Mouse (Mus musculus) heart, embryonic 14.5 days (tissue): ENCODE results near the gene Gm21972. TPM values are rescaled to one million over a fixed set of nuclear protein-coding genes. Genes with fewer than 3 reads are reported as not detected.

ENCODE experiments used
- ATAC-seq: fragments of 200-750 bp; cut with Nextera tagmentation; 2 replicates; pipeline ENCODE4 v1.8.0; 2017; ENCODE audit warnings: low read depth, moderate TSS enrichment; ENCODE audit not compliant: insufficient number of reproducible peaks, insufficient read depth, low FRiP score
- H3K27ac ChIP-seq, 2 experiments: fragments of 200-500 bp in 1 of 2; fragments of 300-500 bp in 1 of 2; sonication (generic) in 1 of 2; replicated peaks in 1 of 2; 2 replicates each; pipeline ENCODE4 v1.5.1; 2012 to 2014; ENCODE audit warnings: low read depth in 2 of 2, low read length in 2 of 2, control low read depth in 1 of 2, mild to moderate bottlenecking in 1 of 2, mixed read lengths in 1 of 2; ENCODE audit not compliant: control insufficient read depth in 1 of 2, insufficient read depth in 1 of 2
- H3K27me3 ChIP-seq: fragments of 300-500 bp; sonication (generic); 2 replicates; pipeline ENCODE4 v1.6.1; 2014; ENCODE audit warnings: mild to moderate bottlenecking, low read length, control low read depth; ENCODE audit not compliant: control insufficient read depth, insufficient read depth
- H3K36me3 ChIP-seq: fragments of 300-500 bp; sonication (generic); 2 replicates; pipeline ENCODE4 v1.6.1; 2014; ENCODE audit warnings: mild to moderate bottlenecking, control low read depth, low read length, mixed read lengths; ENCODE audit not compliant: control insufficient read depth, insufficient read depth
- H3K4me1 ChIP-seq, 2 experiments: fragments of 200-500 bp in 1 of 2; fragments of 300-500 bp in 1 of 2; sonication (generic) in 1 of 2; 2 replicates each; pipeline ENCODE4 v1.6.1; 2012 to 2014; ENCODE audit warnings: low read length in 2 of 2, control low read depth in 1 of 2, mixed read lengths in 1 of 2; ENCODE audit not compliant: control insufficient read depth in 2 of 2, insufficient read depth in 2 of 2
- H3K4me2 ChIP-seq: fragments of 300-500 bp; sonication (generic); 2 replicates; pipeline ENCODE4 v1.6.1; 2014; ENCODE audit warnings: mild to moderate bottlenecking, low read length
- H3K4me3 ChIP-seq, 2 experiments: fragments of 200-500 bp in 1 of 2; fragments of 300-500 bp in 1 of 2; sonication (generic) in 1 of 2; 2 replicates each; pipeline ENCODE4 v1.5.1; 2012 to 2014; ENCODE audit warnings: low read length in 2 of 2, mild to moderate bottlenecking in 2 of 2, control low read depth in 1 of 2, low read depth in 1 of 2, moderate library complexity in 1 of 2; ENCODE audit not compliant: control insufficient read depth in 1 of 2, insufficient read depth in 1 of 2
- H3K9ac ChIP-seq: fragments of 300-500 bp; sonication (generic); 2 replicates; pipeline ENCODE4 v1.6.1; 2014; ENCODE audit warnings: mild to moderate bottlenecking, low read length
- H3K9me3 ChIP-seq: fragments of 300-500 bp; sonication (generic); 2 replicates; pipeline ENCODE4 v1.6.1; 2016; ENCODE audit warnings: low read length, control low read depth; ENCODE audit not compliant: control insufficient read depth
- WGBS: fragments of 180-500 bp; shearing (Covaris S2); extraction: QIAGEN DNeasy Blood & Tissue Kit; methylation state at CpG from one replicate; pipeline ENCODE4 v1.1.7; 2014; 5-methylcytosine and 5-hydroxymethylcytosine counted together
- polyA plus RNA-seq: library from polyadenylated mRNA; unstranded; fragments of >200 nt; fragmentation: Nextera tagmentation; extraction: Ambion mirVana; gene quantifications from 2 replicates; pipeline ENCODE4 v1.2.1, GENCODE M21; 2014

Gene Gm21972
- polyA plus RNA-seq, 1 experiment from 2014 or later: not detected

GRCm38 (mm10) chr1:86186762-86187161, 53.3 kb downstream of the Gm21972 start:
- Histone ChIP-seq H3K36me3 (0 out of 2 replicates have a peak, but pooled peaks cover 5% of the 10 kb centered on the region), H3K27ac (no peak overlapping the region), H3K9ac (no peak overlapping the region), H3K4me1 (peaks cover 0 to 4% of the 10 kb centered on the region in 2 experiments; a peak in 1 of 4 replicates), H3K4me2 (no peak overlapping the region), H3K9me3 (no peaks in the 10 kb centered on the region), H3K27me3 (no peaks in the 10 kb centered on the region), H3K4me3 (no peak overlapping the region)
- ATAC-seq: no peak
- 76% methylated on average over 7 of the region's 7 CpGs for WGBS

GRCm38 (mm10) chr1:86187856-86188255, 54.4 kb downstream of the Gm21972 start:
- no peak for ATAC-seq
- no peaks in the 10 kb centered on the region for H3K27me3 ChIP-seq
- no peak overlapping the region for H3K4me2 ChIP-seq
- H3K36me3 ChIP-seq: 0 out of 2 replicates have a peak, but pooled peaks cover 5% of the 10 kb centered on the region
- H3K4me3 ChIP-seq: no peak overlapping the region
- no peak overlapping the region for H3K9ac ChIP-seq
- no peak overlapping the region for H3K27ac ChIP-seq
- WGBS: 54% methylated on average over 2 of the region's 2 CpGs
- no peaks in the 10 kb centered on the region for H3K9me3 ChIP-seq
- H3K4me1 ChIP-seq: peaks cover 0 to 4% of the 10 kb centered on the region in 2 experiments; a peak in 1 of 4 replicates

GRCm38 (mm10) chr1:86188271-86188670, 54.8 kb downstream of the Gm21972 start:
- H3K36me3 ChIP-seq: 0 out of 2 replicates have a peak, but pooled peaks cover 5% of the 10 kb centered on the region
- WGBS: 92% methylated on average over 2 of the region's 2 CpGs
- no peak for ATAC-seq
- peaks cover 0 to 4% of the 10 kb centered on the region in 2 experiments; a peak in 1 of 4 replicates for H3K4me1 ChIP-seq
- no peak overlapping the region for H3K4me3 ChIP-seq
- H3K9me3 ChIP-seq: no peaks in the 10 kb centered on the region
- no peak overlapping the region for H3K9ac ChIP-seq
- H3K4me2 ChIP-seq: no peak overlapping the region
- H3K27ac ChIP-seq: no peak overlapping the region
- H3K27me3 ChIP-seq: no peaks in the 10 kb centered on the region

- Histone ChIP-seq H3K4me3 (no peak overlapping the region), H3K36me3 (0 out of 2 replicates have a peak, but pooled peaks cover 5% of the 10 kb centered on the region), H3K9ac (no peak overlapping the region), H3K27ac (no peak overlapping the region), H3K27me3 (no peaks in the 10 kb centered on the region), H3K4me1 (peaks cover 0 to 4% of the 10 kb centered on the region in 2 experiments; a peak in 1 of 4 replicates), H3K9me3 (no peaks in the 10 kb centered on the region), H3K4me2 (no peak overlapping the region)
- ATAC-seq: no peak
- WGBS: 74% methylated on average over 6 of the region's 6 CpGs
Observed at GRCm38 (mm10) chr1:86189034-86189702, 55.7 kb downstream of the Gm21972 start.

GRCm38 (mm10) chr1:86190843-86191242, 57.4 kb downstream of the Gm21972 start:
- WGBS: 84% methylated on average over 6 of the region's 6 CpGs
- peaks cover 7% of the 10 kb centered on the region; the same call in 1 of the 2 replicates for H3K36me3 ChIP-seq
- H3K27ac ChIP-seq: no peak overlapping the region
- no peaks in the 10 kb centered on the region for H3K27me3 ChIP-seq
- H3K4me3 ChIP-seq: no peak overlapping the region
- H3K4me1 ChIP-seq: peaks cover 0 to 4% of the 10 kb centered on the region in 2 experiments; a peak in 1 of 4 replicates
- no peaks in the 10 kb centered on the region for H3K9me3 ChIP-seq
- no peak overlapping the region for H3K4me2 ChIP-seq
- no peak overlapping the region for H3K9ac ChIP-seq
- ATAC-seq: no peak

GRCm38 (mm10) chr1:86194044-86194443, 60.6 kb downstream of the Gm21972 start:
- 75% methylated on average over 7 of the region's 7 CpGs for WGBS
- Histone ChIP-seq H3K4me2 (no peak overlapping the region), H3K4me1 (peaks cover 4 to 5% of the 10 kb centered on the region in 2 experiments; a peak in 3 of 4 replicates), H3K4me3 (no peak overlapping the region), H3K9ac (no peak overlapping the region), H3K27me3 (no peaks in the 10 kb centered on the region), H3K36me3 (peaks cover 24% of the 10 kb centered on the region), H3K27ac (no peak overlapping the region), H3K9me3 (no peaks in the 10 kb centered on the region)
- no peak for ATAC-seq

GRCm38 (mm10) chr1:86198276-86198675, 64.8 kb downstream of the Gm21972 start:
- Histone ChIP-seq H3K27ac (no peak overlapping the region), H3K4me1 (peaks cover 0 to 5% of the 10 kb centered on the region in 2 experiments; a peak in 2 of 4 replicates), H3K4me3 (no peak overlapping the region), H3K27me3 (no peaks in the 10 kb centered on the region), H3K4me2 (no peak overlapping the region), H3K9me3 (no peaks in the 10 kb centered on the region), H3K36me3 (peaks cover 54% of the 10 kb centered on the region), H3K9ac (no peak overlapping the region)
- no peak for ATAC-seq
- 88% methylated on average over 6 of the region's 6 CpGs for WGBS
